ENCODE assay signal across 8 mouse cellular contexts in the genomic region with DNA sequence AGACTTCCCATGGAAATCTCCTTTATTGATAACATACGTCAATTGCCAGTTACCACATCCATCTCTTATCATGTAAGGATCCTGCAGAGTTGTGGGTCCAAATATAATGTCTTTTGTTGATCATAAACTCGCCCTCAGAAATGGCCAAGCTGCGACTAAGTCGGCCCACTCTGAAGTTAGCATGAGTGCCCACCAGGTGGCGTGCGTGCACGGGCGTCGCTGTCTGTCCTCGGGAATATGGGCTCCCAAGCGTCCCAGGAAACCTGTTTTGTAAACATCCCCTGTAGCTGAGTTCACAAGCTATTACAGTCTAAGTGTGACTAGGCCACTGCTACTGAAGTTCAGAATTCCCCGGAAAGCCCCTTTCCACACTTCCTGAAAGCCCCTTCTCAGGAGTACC. TPM values are rescaled to one million over a fixed set of nuclear protein-coding genes. Genes with fewer than 3 reads are reported as not detected.
DNase-seq lines count a peak whose midpoint lies in the region; ATAC-seq and TF ChIP-seq lines count a peak whose summit lies in the region.

No protein-coding gene starts in this region.

- no peak overlapping the region for H3K27ac ChIP-seq in heart, adult 2 months
- H3K27ac ChIP-seq in heart, embryonic 11.5 days (ENCODE audit: low read depth, low read length): no peak overlapping the region
- H3K27ac ChIP-seq in gastrocnemius, adult 2 months: peak overlapping the region; percentile 60
- no peak overlapping the region for H3K27ac ChIP-seq in intestine, embryonic 16.5 days (ENCODE audit: low read length)
- H3K27ac ChIP-seq in midbrain, embryonic 13.5 days: no peak overlapping the region
- no peak overlapping the region for H3K27ac ChIP-seq in stomach, embryonic 14.5 days (ENCODE audit: low read length)

- WGBS in heart, adult 2 months: 6% methylated on average over 12 of the region's 12 CpGs
- 9% methylated on average over 12 of the region's 12 CpGs for WGBS in heart, embryonic 11.5 days (ENCODE audit: insufficient replicate concordance)
- 6% methylated on average over 12 of the region's 12 CpGs for WGBS in intestine, embryonic 16.5 days
- WGBS in midbrain, embryonic 13.5 days: 4% methylated on average over 12 of the region's 12 CpGs
- 8% methylated on average over 12 of the region's 12 CpGs for WGBS in stomach, embryonic 14.5 days

- no peaks in the 10 kb centered on the region for H3K27me3 ChIP-seq in heart, adult 2 months (ENCODE audit: control insufficient read depth, insufficient read depth, low read length)
- no peaks in the 10 kb centered on the region for H3K27me3 ChIP-seq in heart, embryonic 11.5 days (ENCODE audit: control insufficient read depth, insufficient read depth, low read length)
- no peaks in the 10 kb centered on the region for H3K27me3 ChIP-seq in intestine, embryonic 16.5 days (replicated peaks; ENCODE audit: control insufficient read depth, insufficient read depth, low read length)
- H3K27me3 ChIP-seq in midbrain, embryonic 13.5 days: no peaks in the 10 kb centered on the region
- H3K27me3 ChIP-seq in stomach, embryonic 14.5 days (ENCODE audit: control insufficient read depth, insufficient read depth, low read length): no peaks in the 10 kb centered on the region

- TF ChIP-seq POLR2A in heart, adult 2 months (IDR thresholded peaks at IDR 0.05; ENCODE audit: insufficient read depth, low read depth, low read length): no peak

- peak; percentile 86 for TF ChIP-seq CTCF in heart, adult 2 months (IDR thresholded peaks at IDR 0.05)
- peak; percentile 91 for TF ChIP-seq CTCF in gastrocnemius, adult 2 months (IDR thresholded peaks at IDR 0.05)

- H3K4me3 ChIP-seq in heart, adult 2 months: no peak overlapping the region
- no peak overlapping the region for H3K4me3 ChIP-seq in heart, embryonic 11.5 days (ENCODE audit: low read depth, low read length)
- H3K4me3 ChIP-seq in gastrocnemius, adult 2 months: peak overlapping the region; percentile 63
- H3K4me3 ChIP-seq in intestine, embryonic 16.5 days (ENCODE audit: low read length): no peak overlapping the region
- H3K4me3 ChIP-seq in midbrain, embryonic 13.5 days (replicated peaks): no peak overlapping the region
- no peak overlapping the region for H3K4me3 ChIP-seq in stomach, embryonic 14.5 days (ENCODE audit: low read depth, low read length)

- no peaks in the 10 kb centered on the region for H3K4me1 ChIP-seq in heart, adult 2 months (ENCODE audit: control insufficient read depth, insufficient read depth, low read length)
- H3K4me1 ChIP-seq in heart, embryonic 11.5 days (ENCODE audit: control insufficient read depth, insufficient read depth, low read length): no peaks in the 10 kb centered on the region
- H3K4me1 ChIP-seq in intestine, embryonic 16.5 days (ENCODE audit: control insufficient read depth, insufficient read depth, low read length): no peaks in the 10 kb centered on the region
- no peaks in the 10 kb centered on the region; the same call in 1 of the 2 replicates for H3K4me1 ChIP-seq in midbrain, embryonic 13.5 days (replicated peaks)
- H3K4me1 ChIP-seq in stomach, embryonic 14.5 days (ENCODE audit: control insufficient read depth, insufficient read depth, low read length): no peaks in the 10 kb centered on the region

- no peaks in the 10 kb centered on the region for H3K79me2 ChIP-seq in heart, adult 2 months (replicated peaks; ENCODE audit: control insufficient read depth, insufficient read depth, low read length)

- ATAC-seq in heart, embryonic 11.5 days (replicated peaks; ENCODE audit: insufficient number of reproducible peaks, low FRiP score, low TSS enrichment): no peak
- peak; percentile 44; the same call in 1 of the 2 replicates for ATAC-seq in intestine, embryonic 16.5 days
- peak; percentile 81 for ATAC-seq in midbrain, embryonic 13.5 days
- peak; percentile 74; the same call in 1 of the 2 replicates for ATAC-seq in stomach, embryonic 14.5 days (ENCODE audit: insufficient number of reproducible peaks, insufficient read depth, low FRiP score, low read depth)

- H3K9me3 ChIP-seq in heart, embryonic 11.5 days (replicated peaks; ENCODE audit: control insufficient read depth, low read length): no peaks in the 10 kb centered on the region
- no peaks in the 10 kb centered on the region for H3K9me3 ChIP-seq in intestine, embryonic 16.5 days (ENCODE audit: control insufficient read depth, low read length)
- no peaks in the 10 kb centered on the region for H3K9me3 ChIP-seq in midbrain, embryonic 13.5 days
- no peaks in the 10 kb centered on the region for H3K9me3 ChIP-seq in stomach, embryonic 14.5 days (ENCODE audit: control insufficient read depth, low read depth, low read length)

- DNase-seq in heart, adult 2 months: peak; percentile 37 to 67
- peak; percentile 90 to 93 for DNase-seq in cerebellum, postnatal 25 days
- DNase-seq in gastrocnemius, adult 2 months: peak; percentile 83
- peak; percentile 26 to 66 for DNase-seq in left cerebral cortex, postnatal 10 days (ENCODE audit: extremely low spot score in 1 of 2, low spot score in 2 of 2)

- H3K36me3 ChIP-seq in heart, adult 2 months (ENCODE audit: control insufficient read depth, insufficient read depth, low read length): no peaks in the 10 kb centered on the region
- H3K36me3 ChIP-seq in heart, embryonic 11.5 days (ENCODE audit: control insufficient read depth, insufficient read depth, low read length): no peaks in the 10 kb centered on the region
- no peaks in the 10 kb centered on the region for H3K36me3 ChIP-seq in intestine, embryonic 16.5 days (ENCODE audit: control insufficient read depth, insufficient read depth, low read length)
- H3K36me3 ChIP-seq in midbrain, embryonic 13.5 days: no peaks in the 10 kb centered on the region
- no peaks in the 10 kb centered on the region for H3K36me3 ChIP-seq in stomach, embryonic 14.5 days (ENCODE audit: control insufficient read depth, insufficient read depth, low read length)

- H3K9ac ChIP-seq in heart, adult 2 months (ENCODE audit: low read depth, low read length): no peak overlapping the region
- no peak overlapping the region for H3K9ac ChIP-seq in heart, embryonic 11.5 days (ENCODE audit: low read depth, low read length)
- no peak overlapping the region for H3K9ac ChIP-seq in intestine, embryonic 16.5 days (ENCODE audit: low read depth, low read length)
- H3K9ac ChIP-seq in midbrain, embryonic 13.5 days (replicated peaks): no peak overlapping the region
- no peak overlapping the region for H3K9ac ChIP-seq in stomach, embryonic 14.5 days (replicated peaks; ENCODE audit: low read depth, low read length)

- H3K4me2 ChIP-seq in heart, embryonic 11.5 days: no peak overlapping the region
- H3K4me2 ChIP-seq in intestine, embryonic 16.5 days (ENCODE audit: low read depth, low read length): no peak overlapping the region
- H3K4me2 ChIP-seq in midbrain, embryonic 13.5 days (replicated peaks): no peak overlapping the region
- no peak overlapping the region for H3K4me2 ChIP-seq in stomach, embryonic 14.5 days (replicated peaks; ENCODE audit: low read depth, low read length)

- intact Hi-C loops in heart, adult 2 months (cut with DNase I): loop anchor here (1.0 to 5.0 kb wide), 3 partner anchors 286 to 639 kb away; no protein-coding TSS in a partner anchor
- intact Hi-C loops in gastrocnemius, adult 2 months (cut with DNase I): loop anchor here (1.0 to 10.0 kb wide), 4 partner anchors 202 to 639 kb away; no protein-coding TSS in a partner anchor
- intact Hi-C loops in left cerebral cortex, postnatal 10 days (cut with DNase I): loop anchor here (2.0 to 5.0 kb wide), 2 partner anchors 286 to 476 kb away; no protein-coding TSS in a partner anchor

- 0 out of 2 replicates have a peak, but pooled peaks have one; percentile 28 for TF ChIP-seq EP300 in heart, adult 2 months (IDR thresholded peaks at IDR 0.05; ENCODE audit: insufficient read depth, low read depth, low read length)

RNA-seq across cellular contexts. Expression of a gene that starts 51.9 kb away (rescaled TPM):
- under 1 TPM in 1 of 2 experiments, not detected in 1; 0.11 TPM for total RNA-seq in heart, adult 2 months (2021)
- 0.08 TPM in 1 of 2 replicates, not detected in the other for polyA plus RNA-seq in heart, adult 2 months (2012; rRNA removed)
- 0.39 and 1.1 TPM in 2 replicates for polyA plus RNA-seq in heart, embryonic 11.5 days (2014; fragmentation: Nextera tagmentation; extraction: Ambion mirVana)
- 1 to 10 TPM; 1.7 to 1.8 TPM for total RNA-seq in gastrocnemius, adult 2 months (2021)
- 0.38 and 0.60 TPM in 2 replicates for polyA plus RNA-seq in intestine, embryonic 16.5 days (2015; fragmentation: Nextera tagmentation; extraction: Ambion mirVana)
- total RNA-seq in left cerebral cortex, postnatal 10 days (2021): 1 to 10 TPM; 5.7 to 6.5 TPM
- polyA plus RNA-seq in midbrain, embryonic 13.5 days (2015; fragmentation: Nextera tagmentation; extraction: Ambion mirVana): 2.9 and 3.1 TPM in 2 replicates
- polyA plus RNA-seq in stomach, embryonic 14.5 days (2014; fragmentation: Nextera tagmentation; extraction: Ambion mirVana): 1.2 and 1.4 TPM in 2 replicates
